Mouse (Mus musculus) gastrocnemius, postnatal 4 days (tissue): ENCODE measurements around the gene Catip. TPM values are rescaled to one million over a fixed set of nuclear protein-coding genes. Genes with fewer than 3 reads are reported as not detected.
"Not testable (repeated sequence)": the region's sequence is repeated elsewhere in the genome, so short reads cannot be mapped to it uniquely, and the experiment has no call there.

Source experiments
- DNase-seq, 2 experiments: peaks; one replicate each; pipeline ENCODE4 v3.0.0; 2021 to 2022; ENCODE audit warnings: low spot score in 2 of 2, mixed read lengths in 2 of 2
- total RNA-seq, 2 experiments: library from RNA; stranded (reverse); gene quantifications; 2 replicates each; pipeline ENCODE4 v1.2.3; 2021

Gene Catip
- total RNA-seq, 2 experiments from 2014 or later, result 0.23 to 0.25 TPM

DNA sequence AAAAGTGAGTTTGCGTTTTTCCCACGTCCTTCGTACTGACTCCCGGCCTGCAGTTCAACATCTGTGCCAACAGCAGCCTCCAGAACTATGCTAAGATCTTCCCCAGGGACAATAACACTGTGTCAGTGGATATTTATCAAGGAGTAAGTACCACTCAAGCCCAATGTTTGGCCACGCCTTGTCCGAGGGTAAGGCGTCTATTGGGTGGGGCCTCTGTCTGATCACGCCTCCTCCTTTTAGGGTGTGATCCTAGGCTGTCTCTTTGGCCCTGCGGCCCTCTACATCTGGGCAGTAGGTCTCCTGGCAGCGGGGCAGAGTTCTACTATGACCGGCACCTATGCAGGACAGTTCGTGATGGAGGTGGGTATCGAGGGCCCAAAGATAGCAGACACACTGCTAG is 21.5 kb downstream of the Catip start:
- DNase-seq, result no peak

DNA sequence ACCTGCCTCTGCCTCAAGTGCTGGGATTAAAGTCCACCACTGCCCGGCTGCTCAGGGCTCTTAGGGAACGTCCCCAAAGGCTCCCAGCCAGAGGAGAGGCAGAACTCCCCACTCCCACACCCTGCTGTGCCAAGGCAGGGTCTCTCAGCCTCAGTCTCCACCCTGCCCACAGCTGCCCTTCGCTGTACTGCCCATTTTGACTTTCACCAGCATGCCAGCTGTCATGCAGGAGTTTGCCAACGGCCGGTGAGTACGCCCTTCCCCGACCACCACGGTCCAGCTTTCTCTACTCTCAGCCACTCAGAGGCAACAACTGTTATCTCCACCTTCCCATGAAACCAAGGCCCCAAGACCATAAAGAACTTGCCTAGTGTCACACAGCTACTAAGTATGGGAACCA is 22.6 kb downstream of the Catip start:
- no peak for DNase-seq

DNA sequence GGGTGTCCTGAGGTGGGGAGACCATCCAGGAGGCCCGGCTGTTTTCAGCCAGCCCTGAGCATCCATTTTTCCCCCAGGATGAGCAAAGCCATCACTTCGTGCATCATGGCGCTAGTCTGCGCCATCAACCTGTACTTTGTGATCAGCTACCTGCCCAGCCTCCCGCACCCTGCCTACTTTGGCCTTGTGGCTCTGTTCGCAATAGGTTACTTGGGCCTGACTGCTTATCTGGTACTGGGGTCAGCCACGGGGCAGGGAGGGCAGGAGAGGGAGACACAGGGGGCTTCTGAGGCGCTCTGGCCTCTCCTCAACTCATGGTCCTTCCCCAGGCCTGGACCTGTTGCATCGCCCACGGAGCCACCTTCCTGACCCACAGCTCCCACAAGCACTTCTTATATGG is 23.2 kb downstream of the Catip start:
- no peak for DNase-seq

DNA sequence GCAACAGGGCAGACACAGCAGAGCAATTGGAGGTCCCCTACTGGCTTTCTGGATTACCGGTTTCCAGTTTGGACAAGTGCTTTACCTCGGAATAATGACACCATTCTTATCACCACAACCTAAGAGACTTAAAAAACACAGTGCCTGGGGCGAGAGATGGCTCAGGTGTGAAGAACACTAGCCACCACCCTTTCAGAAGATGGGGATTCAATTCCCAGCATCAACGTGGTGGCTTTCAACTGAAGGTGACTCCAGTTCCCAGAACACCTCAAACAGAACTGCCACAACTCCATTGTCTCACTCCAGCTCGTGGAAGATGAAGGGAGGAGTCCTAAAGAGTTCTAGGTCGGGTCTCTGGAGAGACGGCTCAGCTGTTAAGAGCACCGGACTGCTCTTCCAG is 23.6 kb downstream of the Catip start:
- DNase-seq, result no peak

DNA sequence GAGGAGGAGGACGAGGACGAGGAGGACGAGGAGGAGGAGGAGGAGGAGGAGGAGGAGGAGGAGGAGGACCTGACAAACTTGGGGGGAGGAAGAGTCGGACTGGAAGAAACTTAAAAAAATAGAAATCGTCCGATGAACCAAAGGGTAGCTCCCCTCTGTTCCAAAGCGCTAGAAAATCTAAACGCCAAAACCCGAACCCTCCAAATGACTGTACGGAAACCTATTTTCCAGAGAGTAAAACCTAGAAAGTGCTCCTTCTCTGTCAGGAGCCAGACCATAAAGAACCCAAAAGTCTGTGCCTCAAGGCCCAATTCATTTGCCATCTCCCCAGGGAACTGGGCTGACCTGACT is 24.4 kb downstream of the Catip start:
- DNase-seq, result peak in 1 of 2 experiments; percentile 23

DNA sequence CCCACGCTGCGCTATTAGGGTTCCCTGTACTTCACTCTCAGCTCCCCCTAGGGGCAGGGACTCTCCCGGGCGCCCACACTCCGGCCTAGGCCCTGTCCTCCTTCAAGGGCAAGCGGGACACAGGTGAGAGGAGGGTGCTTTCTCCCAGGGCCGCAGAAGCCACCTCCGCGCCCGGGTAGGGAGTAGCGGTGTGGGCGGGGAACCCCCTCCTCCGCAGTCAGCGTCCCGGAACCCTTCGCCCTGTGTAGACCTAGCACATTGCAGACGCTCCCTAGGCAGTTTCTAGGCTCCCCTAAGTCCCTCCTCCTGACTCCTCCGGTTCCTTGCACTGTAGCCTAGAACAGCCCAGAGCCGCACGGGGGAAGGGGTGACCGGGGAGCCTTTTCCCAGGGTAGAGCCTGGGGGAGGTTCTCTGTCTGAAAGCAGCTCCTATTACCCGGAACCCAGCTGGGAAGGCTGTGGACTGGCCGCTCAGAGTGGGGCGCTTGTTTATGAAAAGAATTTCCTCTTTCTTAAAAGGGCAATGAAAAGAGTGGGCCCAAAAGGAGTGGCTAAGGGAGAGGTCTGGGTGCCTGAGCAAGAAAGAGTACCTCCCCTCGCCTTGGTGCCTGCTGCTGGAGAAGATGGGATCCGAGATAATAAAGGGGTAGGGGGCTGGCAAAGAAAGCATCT is 24.9 kb downstream of the Catip start:
- peak; percentile 77 to 91 for DNase-seq

DNA sequence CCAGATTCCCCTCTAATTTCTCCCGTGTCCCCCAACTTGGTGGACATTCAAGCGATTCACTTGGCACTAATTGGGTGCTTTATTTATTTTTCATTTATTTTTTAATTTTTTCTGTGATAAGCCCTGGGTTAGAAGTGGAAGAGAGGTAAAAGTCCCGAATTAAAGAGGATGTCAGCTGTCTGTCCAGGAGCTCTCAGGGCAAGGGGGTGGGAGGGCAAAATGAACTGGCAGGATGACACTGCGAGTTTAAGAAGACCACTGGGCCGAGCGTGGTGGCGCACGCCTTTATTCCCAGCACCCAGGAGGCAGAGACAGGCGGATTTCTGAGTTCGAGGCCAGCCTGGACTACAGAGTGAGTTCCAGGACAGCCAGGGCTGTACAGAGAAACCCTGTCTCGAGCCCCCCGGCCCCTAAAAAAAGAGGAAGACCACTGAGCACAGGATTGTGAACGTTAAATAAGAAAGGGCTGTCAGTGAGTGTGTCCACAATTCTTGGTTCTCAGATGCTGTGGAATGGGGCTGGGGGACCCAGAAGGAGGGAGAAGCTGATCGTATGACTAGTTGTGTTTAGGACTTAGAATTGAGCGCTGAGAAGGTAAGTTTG is 25.6 kb downstream of the Catip start:
- DNase-seq, result peak in 1 of 2 experiments; percentile 14

DNA sequence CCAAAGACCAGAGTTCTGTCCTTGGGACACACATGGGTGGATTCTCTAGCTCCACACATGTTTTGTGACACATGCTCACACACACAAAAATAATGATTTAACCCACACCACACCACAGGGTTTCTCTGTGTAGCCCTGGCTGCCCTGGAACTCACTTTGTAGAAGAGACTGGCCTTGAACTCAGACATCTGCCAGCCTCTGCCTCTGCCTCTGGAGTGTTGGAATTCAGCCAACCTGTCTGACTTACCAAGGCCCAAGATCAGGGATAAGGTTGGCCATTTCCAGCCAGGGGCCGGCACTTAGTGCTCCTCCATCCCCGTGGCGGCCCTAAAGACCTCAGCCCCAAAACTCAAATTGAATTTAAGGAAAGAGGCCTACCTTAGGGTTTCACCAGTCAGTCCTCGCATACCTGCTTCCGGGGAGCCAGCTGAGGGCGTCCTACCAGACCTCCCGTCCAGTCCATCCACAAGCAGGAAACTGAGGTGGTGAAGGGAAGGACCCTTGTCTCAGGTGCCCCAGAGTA is 26.6 kb downstream of the Catip start:
- peak in 1 of 2 experiments; percentile 16 for DNase-seq

DNA sequence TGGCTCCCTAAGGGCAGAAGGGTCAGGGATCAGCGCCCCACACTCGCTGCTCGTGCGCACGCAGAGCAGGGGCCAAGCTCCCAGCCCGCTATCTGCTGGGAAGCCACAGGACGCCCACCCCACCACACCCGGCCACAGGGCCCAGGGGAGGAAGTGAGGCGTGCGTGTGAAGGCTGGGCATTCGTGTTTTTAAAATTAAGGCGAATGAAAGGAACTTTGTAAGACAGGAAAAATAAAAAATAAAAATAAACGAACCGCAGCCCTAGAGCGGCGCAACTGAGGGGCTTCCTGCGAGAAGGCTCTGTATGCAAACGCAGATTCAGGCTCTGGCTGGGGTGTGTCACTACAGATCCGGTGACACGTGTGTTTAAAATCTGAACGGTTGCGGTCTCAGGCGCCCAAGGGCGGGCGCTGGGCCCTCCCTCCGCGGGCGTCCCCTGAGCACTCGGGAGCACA is 28.0 kb downstream of the Catip start:
- DNase-seq, result peak in 1 of 2 experiments; percentile 17

DNA sequence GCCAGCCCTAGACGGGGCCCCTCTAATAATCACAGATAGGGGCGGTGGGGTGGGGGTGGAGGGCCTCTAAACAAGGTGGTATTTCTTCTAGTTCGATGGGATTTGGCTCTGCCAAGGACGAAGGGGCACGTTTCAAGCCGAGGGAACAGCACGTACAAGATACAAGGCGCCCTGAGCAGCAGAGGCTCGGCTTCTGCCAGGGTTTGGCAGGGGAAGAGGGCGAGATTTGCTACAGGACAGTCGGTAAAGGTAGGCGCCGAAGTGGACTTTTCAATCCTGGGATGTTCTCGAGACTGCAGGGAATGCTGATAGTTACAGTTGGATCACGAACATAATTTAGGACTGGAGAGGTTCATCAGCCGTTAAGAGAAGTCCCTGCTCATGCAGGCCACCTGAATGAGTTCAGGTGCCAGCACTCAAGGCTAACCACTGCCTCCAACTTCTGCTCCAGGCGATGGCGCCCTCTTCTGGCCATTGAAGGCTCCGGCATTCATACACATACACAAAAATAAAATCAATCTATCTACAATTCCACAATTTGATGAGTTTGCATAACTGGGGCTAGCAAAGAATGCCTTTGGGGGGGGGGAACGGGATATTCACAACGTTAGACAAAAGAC is 28.5 kb downstream of the Catip start:
- peak; percentile 55 to 73 for DNase-seq

DNA sequence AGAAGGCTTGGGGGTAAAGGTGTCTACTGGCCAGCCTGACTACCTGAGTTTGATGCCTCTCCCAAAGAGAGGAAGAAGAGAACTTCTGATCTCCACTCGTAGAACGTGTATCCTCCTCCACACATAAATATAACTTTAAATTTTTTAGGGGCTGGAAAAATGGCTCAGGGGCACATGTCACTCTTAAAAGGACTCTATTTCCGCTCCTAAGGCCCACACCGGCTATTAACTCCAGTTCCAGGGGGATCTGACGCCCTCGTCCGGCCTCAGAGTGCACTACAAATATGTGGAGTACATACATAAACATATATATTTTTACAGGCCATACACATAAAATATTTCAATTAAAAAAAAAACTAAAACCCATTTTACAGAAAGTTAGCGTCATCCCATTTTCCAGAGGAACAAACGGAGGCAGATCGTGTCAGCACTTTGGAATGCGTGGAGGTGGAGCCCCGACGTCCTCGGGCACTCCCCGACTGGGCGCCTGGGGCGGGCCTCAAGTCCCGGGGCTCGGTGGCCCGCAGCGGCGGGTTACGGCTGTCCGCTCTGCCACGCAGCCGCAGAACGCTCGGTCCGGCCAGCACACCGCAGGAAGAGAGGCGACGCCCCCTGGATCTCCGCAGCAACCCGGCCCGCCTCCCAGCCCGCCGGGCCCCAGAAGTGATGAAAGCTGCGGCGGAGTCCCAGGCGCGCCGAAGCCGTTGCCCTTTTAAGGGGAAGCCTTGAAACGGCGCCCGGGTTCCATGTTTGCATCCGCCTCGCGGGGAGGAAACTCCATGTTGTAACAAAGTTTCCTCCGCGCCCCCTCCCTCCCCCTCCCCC is 29.2 kb downstream of the Catip start, which contains the start of gene Ctdsp1:
Gene Ctdsp1 (plus strand): TSS at position 586 of the 825 bp plus-strand sequence.
- peak; percentile 96 to 99 for DNase-seq

DNA sequence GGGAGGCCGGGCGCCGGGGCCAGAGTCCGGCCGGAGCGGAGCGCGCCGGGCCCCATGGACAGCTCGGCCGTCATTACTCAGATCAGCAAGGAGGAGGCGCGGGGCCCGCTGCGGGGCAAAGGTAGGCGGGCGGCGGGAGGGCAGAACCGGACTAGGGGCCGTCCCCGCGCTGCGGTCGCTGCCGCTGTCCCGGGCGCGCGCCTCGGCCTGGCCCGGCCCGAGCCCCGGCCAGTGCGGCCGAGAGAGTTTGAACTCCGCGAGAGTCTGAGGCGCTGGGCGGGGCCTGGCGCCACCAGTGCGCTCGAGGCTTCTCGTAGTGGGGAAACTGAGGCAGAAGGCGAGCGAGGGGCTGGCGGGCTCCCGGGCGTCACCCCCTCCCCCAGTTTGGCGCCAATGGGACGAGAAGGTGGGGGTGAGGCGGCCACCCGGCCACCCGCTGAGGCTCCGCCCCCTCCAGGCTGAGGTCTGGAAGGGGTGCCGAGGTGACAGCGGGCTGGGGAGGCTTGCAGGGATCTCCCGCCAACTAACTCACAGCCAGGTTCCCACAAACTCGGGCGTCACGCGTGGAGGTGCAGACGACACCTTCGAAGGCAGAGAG is 30.0 kb downstream of the Catip start:
- DNase-seq, result peak; percentile 72 to 82

DNA sequence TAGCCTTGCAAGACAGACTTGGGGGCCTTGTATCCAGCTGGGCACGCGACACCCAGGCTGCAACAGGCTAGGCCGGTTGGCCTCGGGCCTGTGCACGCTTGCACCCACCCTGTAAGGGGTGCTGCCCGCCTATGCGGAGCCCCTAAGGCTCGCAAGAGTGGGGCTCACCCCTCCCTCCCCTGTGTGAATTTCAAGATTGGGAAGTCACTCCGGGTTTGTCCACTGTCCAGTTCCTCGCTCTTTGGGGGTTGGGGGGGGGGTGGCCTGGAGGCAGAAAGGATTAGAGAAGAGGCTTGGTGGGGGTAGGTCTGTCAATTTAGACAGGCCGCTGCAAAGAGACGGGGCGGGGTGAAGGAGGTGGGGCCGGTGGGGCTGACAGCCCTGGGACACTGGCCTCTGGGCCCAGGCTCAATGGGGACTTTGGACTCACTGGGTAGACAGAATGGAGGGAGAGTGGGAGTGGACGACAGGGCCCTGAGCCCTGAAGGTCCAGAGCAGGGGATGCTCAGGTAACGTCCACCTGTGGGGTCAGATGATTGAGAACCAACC is 30.6 kb downstream of the Catip start:
- DNase-seq, result no peak

DNA sequence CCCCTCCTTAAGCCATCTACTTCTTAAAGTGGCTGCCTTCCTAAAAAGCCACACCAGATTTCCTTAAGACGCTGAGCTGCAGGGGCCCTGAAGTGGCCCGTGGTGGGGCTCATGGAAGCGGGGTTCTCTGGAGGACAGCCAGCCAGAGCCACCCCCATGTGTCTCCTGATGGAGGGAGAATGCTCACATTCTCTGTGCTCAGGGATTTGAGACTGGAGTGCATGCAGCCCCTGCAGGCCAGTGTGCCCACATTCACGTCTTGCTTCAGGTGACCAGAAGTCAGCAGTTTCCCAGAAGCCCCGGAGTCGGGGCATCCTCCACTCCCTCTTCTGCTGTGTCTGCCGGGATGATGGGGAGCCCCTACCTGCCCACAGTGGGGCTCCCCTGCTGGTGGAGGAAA is 31.1 kb downstream of the Catip start:
- no peak for DNase-seq

DNA sequence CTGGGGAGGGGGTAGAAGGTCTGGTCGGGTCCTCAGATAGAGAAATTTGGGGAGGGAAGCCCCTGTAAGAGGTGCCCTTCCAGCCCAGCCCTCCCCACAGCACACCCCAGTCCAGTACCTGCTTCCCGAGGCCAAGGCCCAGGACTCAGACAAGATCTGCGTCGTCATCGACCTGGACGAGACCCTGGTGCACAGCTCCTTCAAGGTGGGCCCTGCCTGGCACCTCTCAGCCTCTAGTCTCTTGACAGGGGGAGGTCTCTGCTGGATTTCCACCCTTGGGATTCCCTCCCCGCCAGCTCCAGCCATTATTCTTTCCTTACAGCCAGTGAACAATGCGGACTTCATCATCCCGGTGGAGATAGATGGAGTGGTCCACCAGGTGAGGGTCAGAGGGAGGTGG is 31.8 kb downstream of the Catip start:
- no peak for DNase-seq

DNA sequence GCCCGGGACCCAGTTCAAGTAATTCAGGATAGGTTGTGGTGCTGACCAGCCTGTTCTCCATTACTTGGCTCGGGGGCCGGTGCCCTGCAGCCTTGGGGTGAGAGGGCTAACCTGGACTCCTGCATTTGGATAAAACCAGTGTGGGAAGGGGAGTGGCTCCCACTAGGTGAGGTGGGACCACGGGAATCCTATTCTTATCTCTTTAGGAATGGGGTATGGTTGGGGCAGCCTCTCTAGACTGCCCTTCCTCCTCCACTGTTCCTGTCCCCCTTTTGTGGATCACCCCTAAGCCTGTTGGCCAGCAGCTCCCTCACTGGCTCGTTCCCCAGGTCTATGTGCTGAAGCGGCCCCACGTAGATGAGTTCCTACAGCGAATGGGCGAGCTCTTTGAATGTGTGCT is 32.4 kb downstream of the Catip start:
- no peak for DNase-seq

DNA sequence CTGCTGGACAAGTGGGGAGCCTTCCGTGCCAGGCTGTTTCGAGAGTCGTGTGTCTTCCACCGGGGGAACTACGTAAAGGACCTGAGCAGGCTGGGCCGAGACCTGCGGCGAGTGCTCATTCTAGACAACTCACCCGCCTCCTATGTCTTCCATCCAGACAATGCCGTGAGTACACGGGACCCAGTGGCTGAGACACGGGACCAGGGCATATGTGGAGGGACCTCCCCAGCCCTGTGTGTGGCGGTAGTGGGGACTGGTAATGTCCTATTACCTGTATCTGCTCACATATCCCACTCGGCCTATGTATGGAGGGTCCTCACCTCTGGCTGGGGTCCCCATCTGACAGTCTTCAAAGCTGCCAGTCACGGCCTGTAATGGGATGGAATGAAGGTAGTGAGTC is 33.0 kb downstream of the Catip start:
- no peak for DNase-seq

DNA sequence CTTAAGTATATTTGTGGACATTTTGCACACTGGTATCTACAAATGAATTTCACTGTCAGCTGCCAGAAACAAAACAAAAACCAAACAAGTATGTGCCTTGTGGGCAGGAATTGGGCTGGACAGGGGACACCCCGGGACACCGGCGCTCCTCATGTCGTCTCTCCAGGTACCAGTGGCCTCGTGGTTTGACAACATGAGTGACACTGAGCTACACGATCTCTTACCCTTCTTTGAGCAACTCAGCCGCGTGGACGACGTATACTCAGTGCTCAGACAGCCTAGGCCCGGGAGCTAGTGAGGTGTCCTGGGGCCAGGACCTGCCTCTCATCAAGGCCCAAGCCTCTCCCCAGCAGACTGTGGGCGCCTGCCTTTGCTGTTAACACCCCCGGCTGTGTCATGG is 33.4 kb downstream of the Catip start:
- no peak for DNase-seq

DNA sequence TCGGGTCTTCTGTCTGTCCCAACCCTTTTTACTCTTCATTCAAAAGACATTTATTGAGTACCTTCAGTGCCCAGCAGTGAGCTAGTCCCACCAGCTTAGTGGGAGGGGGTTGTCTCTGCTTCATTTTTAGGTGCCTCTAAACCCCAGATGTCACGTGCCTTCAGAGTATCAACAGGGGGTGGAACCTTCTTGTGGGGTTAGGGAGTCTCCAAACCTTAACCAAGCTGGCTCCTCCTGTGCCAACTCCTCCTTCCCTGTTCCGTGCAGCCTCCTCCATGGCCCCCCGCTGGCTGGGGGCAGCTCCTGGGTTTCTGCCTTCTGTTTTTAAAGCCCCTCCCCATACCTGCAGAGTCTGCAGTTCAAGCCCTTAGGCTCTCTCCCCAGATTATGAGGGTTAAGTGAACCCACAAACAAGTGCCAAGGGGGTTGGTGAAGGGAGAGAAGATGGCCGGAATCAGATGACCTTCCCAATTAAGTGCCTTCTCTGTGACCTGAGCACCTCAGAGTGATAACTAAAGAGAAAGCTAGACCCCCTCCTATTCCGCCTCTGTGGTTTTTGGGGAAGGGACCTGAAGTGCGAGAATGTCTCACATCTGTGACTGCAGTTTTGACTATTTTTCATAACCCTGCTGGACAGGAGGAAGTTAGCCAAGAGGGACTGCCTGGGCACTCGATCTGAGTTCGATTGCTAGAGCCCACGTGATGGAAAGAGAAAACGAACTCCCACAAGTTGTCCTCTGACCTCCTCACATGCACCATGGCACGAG is 34.7 kb downstream of the Catip start:
- not testable (repeated sequence) for DNase-seq
